Mouse (Mus musculus) liver, embryonic 15.5 days (tissue): ENCODE data around the gene Nipsnap2. TPM values are rescaled to one million over a fixed set of nuclear protein-coding genes. Genes with fewer than 3 reads are reported as not detected.
A peak's percentile ranks its signal among the peaks of the same experiment; 100 is the strongest.
"Not testable (repeated sequence)": the region's sequence is repeated elsewhere in the genome, so short reads cannot be mapped to it uniquely, and the experiment has no call there.

Experiments
- ATAC-seq: fragments of 200-750 bp; cut with Nextera tagmentation; 2 replicates; pipeline ENCODE4 v1.8.0; 2017; ENCODE audit warnings: moderate number of reproducible peaks, mild to moderate bottlenecking, moderate library complexity; ENCODE audit not compliant: insufficient read depth
- H3K27ac ChIP-seq: fragments of 300-500 bp; sonication (generic); replicated peaks from 2 replicates; pipeline ENCODE4 v1.5.1; 2015; ENCODE audit warnings: mild to moderate bottlenecking, inconsistent platforms
- H3K27me3 ChIP-seq: fragments of 300-500 bp; sonication (generic); 2 replicates; pipeline ENCODE4 v1.6.1; 2015; ENCODE audit warnings: mild to moderate bottlenecking, inconsistent platforms
- H3K36me3 ChIP-seq: fragments of 300-500 bp; sonication (generic); replicated peaks from 2 replicates; pipeline ENCODE4 v1.6.1; 2015; ENCODE audit warnings: moderate library complexity, mild to moderate bottlenecking, inconsistent platforms
- H3K4me1 ChIP-seq: fragments of 300-500 bp; sonication (generic); replicated peaks from 2 replicates; pipeline ENCODE4 v1.6.1; 2015; ENCODE audit warnings: inconsistent platforms
- H3K4me2 ChIP-seq: fragments of 300-500 bp; sonication (generic); 2 replicates; pipeline ENCODE4 v1.6.1; 2015; ENCODE audit warnings: moderate library complexity, mild to moderate bottlenecking, inconsistent platforms
- H3K4me3 ChIP-seq: fragments of 300-500 bp; sonication (generic); replicated peaks from 2 replicates; pipeline ENCODE4 v1.5.1; 2015; ENCODE audit warnings: mild to moderate bottlenecking, inconsistent platforms
- H3K9ac ChIP-seq: fragments of 300-500 bp; sonication (generic); 2 replicates; pipeline ENCODE4 v1.6.1; 2015; ENCODE audit warnings: moderate library complexity, mild to moderate bottlenecking, inconsistent platforms
- H3K9me3 ChIP-seq: fragments of 300-500 bp; sonication (generic); replicated peaks from 2 replicates; pipeline ENCODE4 v1.6.1; 2016; ENCODE audit warnings: inconsistent platforms
- WGBS: fragments of 180-500 bp; shearing (Covaris S2); methylation state at CpG from one replicate; pipeline ENCODE4 v1.1.7; 2015; ENCODE audit warnings: mixed read lengths; ENCODE audit not compliant: insufficient replicate concordance; 5-methylcytosine and 5-hydroxymethylcytosine counted together
- polyA plus RNA-seq: library from polyadenylated mRNA; unstranded; fragments of >200 nt; fragmentation: Nextera tagmentation; extraction: Ambion mirVana; gene quantifications from 2 replicates; pipeline ENCODE4 v1.2.1, GENCODE M21; 2015

The Nipsnap2 gene
- 20.2 and 23.1 TPM in 2 replicates for polyA plus RNA-seq

DNA sequence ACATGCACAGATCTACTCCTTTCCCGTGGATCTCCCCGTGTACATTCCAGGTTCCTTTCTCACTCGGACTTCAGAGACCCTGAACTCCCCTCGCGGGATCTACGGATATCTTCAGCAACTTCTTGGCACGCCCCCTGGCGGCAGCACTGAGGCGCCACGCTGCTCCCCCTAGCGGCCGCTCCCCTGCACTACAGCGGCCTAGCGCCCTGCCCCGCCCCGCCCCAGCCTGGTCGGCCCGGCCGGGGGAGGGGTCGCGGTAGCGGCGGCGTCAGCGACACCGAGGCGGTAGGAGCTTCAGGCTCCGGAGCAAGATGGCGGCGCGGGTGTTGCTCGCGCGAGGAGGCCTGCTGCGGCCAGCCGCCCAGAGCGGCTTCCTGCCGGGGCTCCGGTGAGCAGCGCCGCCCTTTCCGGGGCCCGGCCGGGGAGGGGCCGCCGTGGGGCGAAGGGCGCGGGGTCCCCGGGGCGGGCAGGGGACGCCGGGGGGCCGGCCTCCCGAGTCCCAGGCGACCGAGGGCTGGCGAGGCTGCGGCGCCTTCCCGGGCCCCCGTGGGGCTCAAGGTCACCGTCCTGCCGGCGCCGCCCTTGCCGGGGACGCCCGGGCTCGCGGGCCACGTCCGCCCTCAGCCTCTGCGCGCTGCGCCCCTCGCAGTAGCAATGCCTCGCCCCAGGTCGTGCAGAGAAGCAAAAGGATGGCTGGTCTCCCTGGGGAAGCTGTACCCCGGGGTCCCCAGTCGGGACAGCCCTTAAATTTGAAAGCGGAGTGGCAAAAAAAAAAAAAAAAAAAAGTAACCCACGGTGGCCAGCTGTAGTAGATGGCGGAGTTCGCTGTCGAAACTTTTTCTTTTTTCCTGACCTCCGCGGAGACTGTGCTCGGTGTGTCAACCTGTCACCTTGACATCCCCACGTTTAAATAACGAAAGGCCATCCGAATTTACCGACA lies at the start of gene Nipsnap2:
Gene Nipsnap2 (plus strand): TSS at position 230 of the 940 bp plus-strand sequence.
- no peaks in the 10 kb centered on the region for H3K27me3 ChIP-seq
- peak within 1 kb of the TSS; percentile 97 for H3K9ac ChIP-seq
- H3K27ac ChIP-seq, result peak within 1 kb of the TSS; percentile 96
- peaks cover 2% of the 10 kb centered on the region for H3K36me3 ChIP-seq
- H3K4me1 ChIP-seq, result peaks cover 62% of the 10 kb centered on the region
- under 1% methylated on average over 81 of the region's 93 CpGs for WGBS
- ATAC-seq, result peak; percentile 86
- peak within 1 kb of the TSS; percentile 95 for H3K4me3 ChIP-seq
- H3K9me3 ChIP-seq, result no peaks in the 10 kb centered on the region
- H3K4me2 ChIP-seq, result peak within 1 kb of the TSS; percentile 78

DNA sequence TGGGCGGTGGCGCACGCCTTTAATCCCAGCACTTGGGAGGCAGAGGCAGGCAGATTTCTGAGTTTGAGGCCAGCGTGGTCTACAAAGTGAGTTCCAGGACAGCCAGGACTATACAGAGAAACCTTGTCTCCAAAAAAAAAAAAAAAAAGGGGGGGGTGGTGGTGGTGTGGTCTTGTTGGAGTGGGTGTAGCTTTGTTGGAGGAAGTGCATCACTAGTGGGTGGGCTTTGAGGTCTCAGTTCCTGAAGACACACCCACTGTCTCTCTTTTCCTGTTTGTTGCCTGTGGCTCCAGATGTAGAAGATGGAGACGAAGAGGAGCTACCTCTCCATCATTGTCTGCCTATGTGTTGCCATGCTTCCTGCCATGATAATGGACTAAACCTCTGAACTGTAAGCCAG lies 39.7 kb upstream of the Nipsnap2 start:
- H3K4me1 ChIP-seq, H3K27ac ChIP-seq, H3K36me3 ChIP-seq, H3K27me3 ChIP-seq, H3K4me2 ChIP-seq, H3K4me3 ChIP-seq, H3K9me3 ChIP-seq, H3K9ac ChIP-seq, ATAC-seq: not testable (repeated sequence)
- 63% methylated on average over 5 of the region's 5 CpGs for WGBS

- Histone ChIP-seq H3K36me3 (no peaks in the 10 kb centered on the region), H3K4me1 (no peaks in the 10 kb centered on the region), H3K4me3 (no peak overlapping the region), H3K9ac (no peak overlapping the region), H3K9me3 (no peaks in the 10 kb centered on the region), H3K27me3 (no peaks in the 10 kb centered on the region), H3K27ac (no peak overlapping the region), H3K4me2 (no peak overlapping the region)
- 51% methylated on average over 7 of the region's 7 CpGs for WGBS
- ATAC-seq, result no peak
These were observed 37.2 kb upstream of the Nipsnap2 start for GRCm38 (mm10) chr5:129687621-129688020.

- no peaks in the 10 kb centered on the region for H3K36me3 ChIP-seq
- H3K9me3 ChIP-seq, result no peaks in the 10 kb centered on the region
- no peaks in the 10 kb centered on the region for H3K4me1 ChIP-seq
- no peaks in the 10 kb centered on the region for H3K27me3 ChIP-seq
- WGBS, result 61% methylated on average over 3 of the region's 3 CpGs
- no peak overlapping the region for H3K4me2 ChIP-seq
- no peak for ATAC-seq
- no peak overlapping the region for H3K27ac ChIP-seq
- no peak overlapping the region for H3K9ac ChIP-seq
- H3K4me3 ChIP-seq, result no peak overlapping the region
These were observed 34.3 kb upstream of the Nipsnap2 start for GRCm38 (mm10) chr5:129690528-129690927.

GRCm38 (mm10) chr5:129700506-129700905 lies 24.4 kb upstream of the Nipsnap2 start:
- H3K9ac ChIP-seq, result no peak overlapping the region
- no peak for ATAC-seq
- WGBS, result 16% methylated on average over 2 of the region's 2 CpGs
- H3K4me1 ChIP-seq, result peaks cover 10% of the 10 kb centered on the region; the same call in 1 of the 2 replicates
- H3K9me3 ChIP-seq, result no peaks in the 10 kb centered on the region
- peaks cover 6% of the 10 kb centered on the region for H3K27me3 ChIP-seq
- H3K27ac ChIP-seq, result no peak overlapping the region
- H3K4me2 ChIP-seq, result no peak overlapping the region
- H3K4me3 ChIP-seq, result no peak overlapping the region
- H3K36me3 ChIP-seq, result no peaks in the 10 kb centered on the region

DNA sequence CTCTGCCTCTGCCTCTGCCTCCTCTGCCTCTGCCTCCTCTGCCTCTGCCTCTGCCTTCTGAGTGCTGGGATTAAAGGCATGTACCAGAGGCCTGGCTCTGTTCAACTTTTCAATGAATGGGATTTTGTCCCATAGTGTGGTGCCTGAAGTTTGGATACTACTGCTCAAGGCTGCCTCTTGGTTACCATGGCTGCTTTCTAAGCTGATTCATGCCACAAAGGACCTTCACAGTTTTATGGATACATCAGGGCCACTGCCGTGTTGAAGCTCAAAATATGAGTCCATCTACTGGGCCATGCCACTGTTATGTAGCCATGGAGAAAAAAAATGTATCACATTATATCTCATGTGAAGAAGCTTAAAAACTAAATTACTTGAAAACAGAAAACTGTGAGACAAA lies 23.2 kb upstream of the Nipsnap2 start:
- Histone ChIP-seq H3K27ac (no peak overlapping the region), H3K27me3 (peaks cover 6% of the 10 kb centered on the region), H3K4me3 (no peak overlapping the region), H3K4me1 (peaks cover 10% of the 10 kb centered on the region; the same call in 1 of the 2 replicates), H3K4me2 (no peak overlapping the region), H3K9ac (no peak overlapping the region), H3K9me3 (no peaks in the 10 kb centered on the region), H3K36me3 (no peaks in the 10 kb centered on the region)
- ATAC-seq, result no peak
- 48% methylated on average over 1 of the region's 1 CpGs for WGBS

GRCm38 (mm10) chr5:129703368-129703767 lies 21.5 kb upstream of the Nipsnap2 start:
- H3K27me3 ChIP-seq, result peaks cover 12% of the 10 kb centered on the region
- no peak overlapping the region for H3K4me3 ChIP-seq
- H3K27ac ChIP-seq, result no peak overlapping the region
- H3K9ac ChIP-seq, result no peak overlapping the region
- peak; percentile 25; the same call in 1 of the 2 replicates for ATAC-seq
- no peak overlapping the region for H3K4me2 ChIP-seq
- no peaks in the 10 kb centered on the region for H3K9me3 ChIP-seq
- H3K36me3 ChIP-seq, result no peaks in the 10 kb centered on the region
- H3K4me1 ChIP-seq, result peaks cover 10% of the 10 kb centered on the region; the same call in 1 of the 2 replicates

- no peak for ATAC-seq
- no peak within 1 kb of the TSS for H3K9ac ChIP-seq
- H3K4me2 ChIP-seq, result no peak within 1 kb of the TSS
- no peaks in the 10 kb centered on the region for H3K9me3 ChIP-seq
- no peak within 1 kb of the TSS for H3K4me3 ChIP-seq
- 52% methylated on average over 2 of the region's 2 CpGs for WGBS
- 0 out of 2 replicates have a peak, but pooled peaks cover 3% of the 10 kb centered on the region for H3K4me1 ChIP-seq
- H3K36me3 ChIP-seq, result no peaks in the 10 kb centered on the region
- H3K27ac ChIP-seq, result no peak within 1 kb of the TSS
- peaks cover 15% of the 10 kb centered on the region; the same call in 1 of the 2 replicates for H3K27me3 ChIP-seq
These were observed 16.5 kb upstream of the Nipsnap2 start, which contains the start of gene Sept14 for GRCm38 (mm10) chr5:129708412-129708811. Sept14 (minus strand) TSS chr5:129708512.

DNA sequence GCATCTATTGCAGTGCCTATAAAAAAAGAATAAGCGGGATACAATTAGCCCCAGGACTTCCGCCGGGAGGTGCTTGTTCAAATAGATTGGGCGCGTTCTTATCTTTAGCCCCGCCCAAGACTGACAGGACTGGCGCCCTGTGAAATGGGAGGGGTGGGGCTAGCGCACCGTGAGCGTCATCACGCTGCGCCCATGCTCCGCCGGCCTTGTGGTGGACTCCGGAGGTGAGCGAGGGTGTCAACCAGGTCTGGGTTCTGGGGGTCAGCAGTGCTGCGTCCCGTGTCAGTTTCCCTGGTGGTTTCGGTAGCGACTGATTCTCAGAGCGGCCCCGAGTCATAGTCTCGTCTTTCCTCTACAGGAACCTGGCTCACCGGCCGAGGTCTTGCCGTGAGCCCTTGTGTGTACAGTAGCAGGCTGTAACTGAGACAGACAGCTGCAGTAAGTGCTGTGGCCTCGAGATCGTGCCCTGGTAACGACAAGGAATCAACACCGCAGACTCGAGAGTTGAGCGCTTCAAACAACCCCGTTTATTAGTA lies 9.5 kb upstream of the Nipsnap2 start, which contains the start of gene Mrps17:
Gene Mrps17 (plus strand): TSS at position 172 of the 536 bp plus-strand sequence.
- peaks cover 12% of the 10 kb centered on the region for H3K4me1 ChIP-seq
- peaks cover 9% of the 10 kb centered on the region; the same call in 1 of the 2 replicates for H3K27me3 ChIP-seq
- no peaks in the 10 kb centered on the region for H3K9me3 ChIP-seq
- peak within 1 kb of the TSS; percentile 78 for H3K4me2 ChIP-seq
- peak within 1 kb of the TSS; percentile 74 for H3K4me3 ChIP-seq
- H3K27ac ChIP-seq, result peak within 1 kb of the TSS; percentile 58
- under 1% methylated on average over 33 of the region's 33 CpGs for WGBS
- ATAC-seq, result peak; percentile 97
- peaks cover 38% of the 10 kb centered on the region for H3K36me3 ChIP-seq
- H3K9ac ChIP-seq, result peak within 1 kb of the TSS; percentile 67

GRCm38 (mm10) chr5:129717016-129717415 lies 7.8 kb upstream of the Nipsnap2 start:
- no peaks in the 10 kb centered on the region for H3K9me3 ChIP-seq
- ATAC-seq, result no peak
- 69% methylated on average over 9 of the region's 9 CpGs for WGBS
- no peak overlapping the region for H3K4me2 ChIP-seq
- no peak overlapping the region for H3K27ac ChIP-seq
- peaks cover 8% of the 10 kb centered on the region; the same call in 1 of the 2 replicates for H3K27me3 ChIP-seq
- H3K9ac ChIP-seq, result no peak overlapping the region
- peaks cover 12% of the 10 kb centered on the region for H3K4me1 ChIP-seq
- H3K4me3 ChIP-seq, result no peak overlapping the region
- H3K36me3 ChIP-seq, result peaks cover 38% of the 10 kb centered on the region

- Histone ChIP-seq H3K9ac (no peak overlapping the region), H3K4me3 (no peak overlapping the region), H3K27me3 (no peaks in the 10 kb centered on the region), H3K4me2 (no peak overlapping the region), H3K9me3 (no peaks in the 10 kb centered on the region), H3K4me1 (peaks cover 26% of the 10 kb centered on the region), H3K27ac (no peak overlapping the region), H3K36me3 (peaks cover 38% of the 10 kb centered on the region)
- 67% methylated on average over 3 of the region's 3 CpGs for WGBS
- ATAC-seq, result no peak
These were observed 4.7 kb upstream of the Nipsnap2 start for GRCm38 (mm10) chr5:129720176-129720575.
